Mouse (Mus musculus): Measurements from ENCODE around the gene Gm28048.

DNA sequence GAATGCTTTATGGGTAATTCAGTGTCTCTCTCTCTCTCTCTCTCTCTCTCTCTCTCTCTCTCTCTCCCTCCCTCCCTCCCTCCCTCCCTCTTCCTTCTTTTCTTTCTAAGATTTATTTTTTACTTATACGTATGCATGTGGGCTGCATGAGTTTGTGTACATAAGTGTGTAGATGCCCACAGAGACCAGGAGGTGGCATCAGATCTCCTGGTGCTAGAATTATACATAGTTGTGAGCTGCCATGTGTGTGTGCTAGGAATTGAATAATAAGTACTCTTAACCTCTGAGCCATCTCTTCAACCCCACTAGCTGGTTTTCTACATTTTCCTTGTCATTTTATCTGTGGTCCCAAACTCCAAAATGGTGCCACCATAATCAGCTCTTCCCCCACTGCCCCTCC lies 156.3 kb downstream of the Gm28048 start:
- TF ChIP-seq CTCF (IDR thresholded peaks at IDR 0.05; ENCODE audit: insufficient read depth, low read length) (no peak), POLR2A (IDR thresholded peaks at IDR 0.05; ENCODE audit: borderline replicate concordance, extremely low read depth, low read depth, low read length) (no peak)

Measured in lung, adult 2 months (tissue).